ENCODE assay signal across 8 mouse cellular contexts in genomic region chr5:117357478-117358247, GRCm38 (mm10). TPM values are rescaled to one million over a fixed set of nuclear protein-coding genes. Genes with fewer than 3 reads are reported as not detected.
A peak's percentile ranks its signal among the peaks of the same experiment; 100 is the strongest.
DNase-seq lines count a peak whose midpoint lies in the region; ATAC-seq and TF ChIP-seq lines count a peak whose summit lies in the region.

No protein-coding gene starts in this region.

- TF ChIP-seq CTCF in E14TG2a.4 (conservative IDR thresholded peaks at IDR 0.05; ENCODE audit: low read length) = no peak
- 0 out of 2 replicates have a peak, but pooled peaks have one; percentile 2 for TF ChIP-seq CTCF in intestine, postnatal 0 days (IDR thresholded peaks at IDR 0.05; ENCODE audit: low read depth)

- H3K27me3 ChIP-seq in E14TG2a.4 (ENCODE audit: insufficient read depth, low read length) = no peaks in the 10 kb centered on the region
- H3K27me3 ChIP-seq in intestine, postnatal 0 days (replicated peaks; ENCODE audit: control insufficient read depth, insufficient read depth, low read length) = no peaks in the 10 kb centered on the region
- peaks cover 26% of the 10 kb centered on the region for H3K27me3 ChIP-seq in megakaryocyte, embryonic 14.5 days (replicated peaks)
- no peaks in the 10 kb centered on the region for H3K27me3 ChIP-seq in stomach, embryonic 16.5 days (ENCODE audit: control insufficient read depth, insufficient read depth, low read length)

- H3K4me3 ChIP-seq in E14TG2a.4 (replicated peaks; ENCODE audit: low read length) = peak overlapping the region; percentile 95
- peak overlapping the region; percentile 93 for H3K4me3 ChIP-seq in intestine, postnatal 0 days (ENCODE audit: low read depth, low read length)
- peak overlapping the region; percentile 93 for H3K4me3 ChIP-seq in megakaryocyte, embryonic 14.5 days (replicated peaks)
- H3K4me3 ChIP-seq in stomach, embryonic 16.5 days (replicated peaks; ENCODE audit: low read length) = peak overlapping the region; percentile 100

- H3K9ac ChIP-seq in intestine, postnatal 0 days (ENCODE audit: low read depth, low read length) = peak overlapping the region; percentile 92
- peak overlapping the region; percentile 97 for H3K9ac ChIP-seq in stomach, embryonic 16.5 days (ENCODE audit: low read length)

- H3K4me1 ChIP-seq in E14TG2a.4 (replicated peaks; ENCODE audit: low read depth, low read length) = peaks cover 76% of the 10 kb centered on the region
- peaks cover 4% of the 10 kb centered on the region for H3K4me1 ChIP-seq in intestine, postnatal 0 days (replicated peaks; ENCODE audit: control insufficient read depth, insufficient read depth, low read length)
- peaks cover 71% of the 10 kb centered on the region for H3K4me1 ChIP-seq in megakaryocyte, embryonic 14.5 days
- peaks cover 37% of the 10 kb centered on the region for H3K4me1 ChIP-seq in stomach, embryonic 16.5 days (ENCODE audit: control insufficient read depth, insufficient read depth, low read length)

- peak; percentile 45 to 49 for DNase-seq in frontal cortex, postnatal 36 days (ENCODE audit: low spot score in 2 of 2)
- DNase-seq in frontal cortex, postnatal 25 days (ENCODE audit: low spot score in 2 of 2) = no peak
- DNase-seq in cerebellum, adult 9-10 months = peak; percentile 54
- peak; percentile 62 for DNase-seq in gastrocnemius, postnatal 10 days

- peak; percentile 12; the same call in 1 of the 2 replicates for ATAC-seq in intestine, postnatal 0 days
- peak; percentile 26; the same call in 1 of the 2 replicates for ATAC-seq in stomach, embryonic 16.5 days (ENCODE audit: insufficient read depth, low FRiP score)

- peak overlapping the region; percentile 99 for H3K27ac ChIP-seq in intestine, postnatal 0 days (ENCODE audit: low read depth, low read length)
- H3K27ac ChIP-seq in stomach, embryonic 16.5 days (ENCODE audit: low read length) = peak overlapping the region; percentile 95

- WGBS in intestine, postnatal 0 days = under 1% methylated on average over 41 of the region's 49 CpGs
- WGBS in stomach, embryonic 16.5 days = 1% methylated on average over 49 of the region's 49 CpGs

- peak overlapping the region; percentile 75 for H3K4me2 ChIP-seq in intestine, postnatal 0 days (replicated peaks; ENCODE audit: low read depth)
- H3K4me2 ChIP-seq in stomach, embryonic 16.5 days (ENCODE audit: low read depth, low read length) = peak overlapping the region; percentile 93

- H3K9me3 ChIP-seq in E14TG2a.4 (ENCODE audit: low read length) = no peaks in the 10 kb centered on the region
- H3K9me3 ChIP-seq in intestine, postnatal 0 days (ENCODE audit: control insufficient read depth) = no peaks in the 10 kb centered on the region
- no peaks in the 10 kb centered on the region for H3K9me3 ChIP-seq in megakaryocyte, embryonic 14.5 days
- H3K9me3 ChIP-seq in stomach, embryonic 16.5 days (replicated peaks; ENCODE audit: control insufficient read depth, low read length) = no peaks in the 10 kb centered on the region

- peaks cover 30% of the 10 kb centered on the region for H3K36me3 ChIP-seq in E14TG2a.4 (ENCODE audit: insufficient read depth, low read length)
- peaks cover 8% of the 10 kb centered on the region; the same call in 1 of the 2 replicates for H3K36me3 ChIP-seq in intestine, postnatal 0 days (ENCODE audit: control insufficient read depth, insufficient read depth)
- H3K36me3 ChIP-seq in megakaryocyte, embryonic 14.5 days (replicated peaks; ENCODE audit: low read length) = no peaks in the 10 kb centered on the region
- H3K36me3 ChIP-seq in stomach, embryonic 16.5 days (ENCODE audit: control insufficient read depth, insufficient read depth, low read length) = no peaks in the 10 kb centered on the region

RNA-seq across cellular contexts. Expression of gene Wsb2, which starts 0.6 kb away (rescaled TPM):
- 10 to 100 TPM; 80.3 to 83.1 TPM for total RNA-seq in gastrocnemius, postnatal 10 days (2021)
- 125 and 130 TPM in 2 replicates for polyA plus RNA-seq in intestine, postnatal 0 days (2015; fragmentation: Nextera tagmentation; extraction: Ambion mirVana)
- 7.5 and 29.6 TPM in 2 replicates for polyA plus RNA-seq in megakaryocyte, embryonic 14.5 days (2012; ENCODE audit: insufficient read depth, low replicate concordance)
- polyA plus RNA-seq in stomach, embryonic 16.5 days (2015; fragmentation: Nextera tagmentation; extraction: Ambion mirVana) = 34.1 and 35.0 TPM in 2 replicates

RNA-seq across cellular contexts. Expression of gene Rfc5, which starts 31.2 kb away (rescaled TPM):
- total RNA-seq in gastrocnemius, postnatal 10 days (2021) = 1 to 10 TPM; 7.5 to 8.5 TPM
- 29.1 and 29.9 TPM in 2 replicates for polyA plus RNA-seq in intestine, postnatal 0 days (2015; fragmentation: Nextera tagmentation; extraction: Ambion mirVana)
- 23.5 and 42.8 TPM in 2 replicates for polyA plus RNA-seq in megakaryocyte, embryonic 14.5 days (2012; ENCODE audit: insufficient read depth, low replicate concordance)
- 75.9 and 88.6 TPM in 2 replicates for polyA plus RNA-seq in stomach, embryonic 16.5 days (2015; fragmentation: Nextera tagmentation; extraction: Ambion mirVana)

RNA-seq across cellular contexts. Expression of gene Vsig10, which starts 38.8 kb away (rescaled TPM):
- total RNA-seq in gastrocnemius, postnatal 10 days (2021) = 10 to 100 TPM in 1 of 2 experiments, 1 to 10 TPM in 1; 8.6 to 11.9 TPM
- polyA plus RNA-seq in intestine, postnatal 0 days (2015; fragmentation: Nextera tagmentation; extraction: Ambion mirVana) = 13.9 and 14.9 TPM in 2 replicates
- polyA plus RNA-seq in megakaryocyte, embryonic 14.5 days (2012; ENCODE audit: insufficient read depth, low replicate concordance) = 0.23 TPM in 1 of 2 replicates, not detected in the other
- polyA plus RNA-seq in stomach, embryonic 16.5 days (2015; fragmentation: Nextera tagmentation; extraction: Ambion mirVana) = 20.7 and 22.5 TPM in 2 replicates

RNA-seq across cellular contexts. Expression of gene Ksr2, which starts 56.1 kb away (rescaled TPM):
- total RNA-seq in gastrocnemius, postnatal 10 days (2021) = under 1 TPM; 0.16 to 0.27 TPM
- polyA plus RNA-seq in intestine, postnatal 0 days (2015; fragmentation: Nextera tagmentation; extraction: Ambion mirVana) = 0.12 and 0.24 TPM in 2 replicates
- polyA plus RNA-seq in megakaryocyte, embryonic 14.5 days (2012; ENCODE audit: insufficient read depth, low replicate concordance) = 0.03 and 0.12 TPM in 2 replicates
- polyA plus RNA-seq in stomach, embryonic 16.5 days (2015; fragmentation: Nextera tagmentation; extraction: Ambion mirVana) = 0.19 and 0.36 TPM in 2 replicates

Comparison
In these comparisons a context has a peak if more than half of its experiments do, and no peak if none do; other contexts are left out.
1. DNase-seq: peak in frontal cortex, postnatal 36 days (2 of 2), cerebellum, adult 9-10 months (single experiment) and gastrocnemius, postnatal 10 days (single experiment); none in frontal cortex, postnatal 25 days (0 of 2).
2. RNA of gene Vsig10, which starts 38.8 kb away (polyA plus RNA-seq): 20.7 to 22.5 TPM in stomach, embryonic 16.5 days and 13.9 to 14.9 TPM in intestine, postnatal 0 days; 0.23 TPM in megakaryocyte, embryonic 14.5 days; every median in the first group is over 10 times any median in the second.
3. Peak in every context shown above with its lines, with median percentiles within 50 percentile points of each other: H3K4me3 ChIP-seq.